Mouse (Mus musculus) cortical plate, adult 2 months (tissue): ENCODE data around the gene Ubn2.

Experiments used
- CTCF ChIP-seq: fragments of 200-500 bp; IDR thresholded peaks from 2 replicates; pipeline ENCODE4 v1.5.1; 2011; ENCODE audit warnings: mild to moderate bottlenecking, control low read depth, low read length; ENCODE audit not compliant: insufficient read depth; ENCODE audit errors: extremely low read depth
- POLR2A ChIP-seq: fragments of 200-500 bp; IDR thresholded peaks from 2 replicates; pipeline ENCODE4 v1.6.1; 2011; ENCODE audit warnings: mild to moderate bottlenecking, low read length, control low read depth; ENCODE audit not compliant: insufficient read depth; ENCODE audit errors: extremely low read depth

GRCm38 (mm10) chr6:38512096-38512495, 78.3 kb downstream of the Ubn2 start:
- TF ChIP-seq CTCF (no peak), POLR2A (no peak)
